Comparison of ENCODE assay signal across 28 mouse cellular contexts in genomic region chr7:51894939-51895338, GRCm38 (mm10). TPM values are rescaled to one million over a fixed set of nuclear protein-coding genes. Genes with fewer than 3 reads are reported as not detected.
A peak's percentile ranks its signal among the peaks of the same experiment; 100 is the strongest.
DNase-seq lines count a peak whose midpoint lies in the region; ATAC-seq lines count a peak whose summit lies in the region.
"Had no signal": no experiment of that assay in that cellular context is flagged by ENCODE, and none has a peak within 500 bp of the region (broad histone marks: within the 10 kb centered on the region; RNA-seq: fewer than 3 reads in every experiment).

No protein-coding gene starts in this region.

- H3K9ac ChIP-seq in forebrain, embryonic 13.5 days, result no peak overlapping the region
- H3K9ac ChIP-seq in embryonic facial prominence, embryonic 11.5 days (replicated peaks; ENCODE audit: low read length), result no peak overlapping the region
- H3K9ac ChIP-seq in limb, embryonic 11.5 days (ENCODE audit: low read length), result no peak overlapping the region
- H3K9ac ChIP-seq: heart, embryonic 15.5 days; hindbrain, embryonic 14.5 days had no signal

- WGBS in forebrain, embryonic 10.5 days, result 51% methylated on average over 2 of the region's 2 CpGs
- 64% methylated on average over 2 of the region's 2 CpGs for WGBS in forebrain, embryonic 13.5 days
- WGBS in embryonic facial prominence, embryonic 11.5 days, result 53% methylated on average over 2 of the region's 2 CpGs
- WGBS in limb, embryonic 11.5 days, result 26% methylated on average over 2 of the region's 2 CpGs

- no peaks in the 10 kb centered on the region for H3K36me3 ChIP-seq in forebrain, embryonic 10.5 days (replicated peaks)
- no peaks in the 10 kb centered on the region for H3K36me3 ChIP-seq in forebrain, embryonic 13.5 days (ENCODE audit: poor library complexity, severe bottlenecking)
- no peaks in the 10 kb centered on the region for H3K36me3 ChIP-seq in embryonic facial prominence, embryonic 11.5 days (replicated peaks; ENCODE audit: control insufficient read depth, insufficient read depth, low read depth, low read length)
- H3K36me3 ChIP-seq in limb, embryonic 11.5 days (ENCODE audit: control insufficient read depth, insufficient read depth, low read length), result no peaks in the 10 kb centered on the region
- H3K36me3 ChIP-seq: heart, embryonic 10.5 days; heart, embryonic 15.5 days had no signal

- no peaks in the 10 kb centered on the region for H3K9me3 ChIP-seq in forebrain, embryonic 10.5 days
- H3K9me3 ChIP-seq in forebrain, embryonic 13.5 days (replicated peaks), result no peaks in the 10 kb centered on the region
- no peaks in the 10 kb centered on the region for H3K9me3 ChIP-seq in embryonic facial prominence, embryonic 11.5 days (replicated peaks; ENCODE audit: control insufficient read depth, low read length)
- H3K9me3 ChIP-seq in limb, embryonic 11.5 days (ENCODE audit: control insufficient read depth, low read length), result no peaks in the 10 kb centered on the region
- H3K9me3 ChIP-seq: heart, embryonic 10.5 days; heart, embryonic 15.5 days; megakaryocyte, embryonic 14.5 days had no signal

- no peaks in the 10 kb centered on the region for H3K27me3 ChIP-seq in forebrain, embryonic 10.5 days (ENCODE audit: poor library complexity, severe bottlenecking)
- no peaks in the 10 kb centered on the region for H3K27me3 ChIP-seq in forebrain, embryonic 13.5 days
- no peaks in the 10 kb centered on the region for H3K27me3 ChIP-seq in embryonic facial prominence, embryonic 11.5 days (ENCODE audit: control insufficient read depth, insufficient read depth, low read length)
- H3K27me3 ChIP-seq in limb, embryonic 11.5 days (ENCODE audit: control insufficient read depth, insufficient read depth, low read length), result no peaks in the 10 kb centered on the region
- H3K27me3 ChIP-seq: heart, embryonic 15.5 days; megakaryocyte, embryonic 14.5 days; Patski had no signal

- no peak for DNase-seq in forebrain, embryonic 10.5 days (ENCODE audit: extremely low spot score, low spot score)
- DNase-seq in embryonic facial prominence, embryonic 11.5 days (ENCODE audit: low spot score), result peak; percentile 13
- DNase-seq in limb, embryonic 11.5 days (ENCODE audit: low spot score), result peak; percentile 40
- DNase-seq in mesoderm, embryonic 11.5 days (ENCODE audit: low read depth, low spot score), result peak; percentile 23
- DNase-seq in layer of hippocampus, adult 9-10 months (ENCODE audit: low spot score), result no peak
- no peak for DNase-seq in c-Kit-positive CD71-positive TER-119-positive erythroid progenitor cells, embryonic 14.5 days (ENCODE audit: low spot score)
- DNase-seq: adrenal gland, postnatal 10 days; cerebellum, adult 18-20 months; cerebellum, postnatal 10 days; gastrocnemius, postnatal 25 days; heart, adult 11 months; heart, postnatal 36 days; kidney, adult 9 months; kidney, postnatal 10 days; lung, postnatal 36 days; midbrain, embryonic 14.5 days; spleen, adult 18-20 months; thymus, adult 18-20 months; thymus, postnatal 4 days had no signal

- peak overlapping the region; percentile 25; the same call in 1 of the 2 replicates for H3K27ac ChIP-seq in forebrain, embryonic 10.5 days
- H3K27ac ChIP-seq in forebrain, embryonic 13.5 days, result no peak overlapping the region
- H3K27ac ChIP-seq in embryonic facial prominence, embryonic 11.5 days (replicated peaks; ENCODE audit: low read depth, low read length), result peak overlapping the region; percentile 70
- peak overlapping the region; percentile 95 for H3K27ac ChIP-seq in limb, embryonic 11.5 days (replicated peaks; ENCODE audit: low read depth, low read length)
- H3K27ac ChIP-seq: heart, embryonic 10.5 days; heart, embryonic 15.5 days; hindbrain, embryonic 14.5 days had no signal

- no peaks in the 10 kb centered on the region for H3K4me1 ChIP-seq in forebrain, embryonic 10.5 days
- 0 out of 2 replicates have a peak, but pooled peaks cover 5% of the 10 kb centered on the region for H3K4me1 ChIP-seq in forebrain, embryonic 13.5 days
- no peaks in the 10 kb centered on the region for H3K4me1 ChIP-seq in embryonic facial prominence, embryonic 11.5 days (ENCODE audit: control insufficient read depth, insufficient read depth, low read length)
- peaks cover 18% of the 10 kb centered on the region for H3K4me1 ChIP-seq in limb, embryonic 11.5 days (ENCODE audit: control insufficient read depth, insufficient read depth, low read length)
- H3K4me1 ChIP-seq: heart, embryonic 10.5 days; heart, embryonic 15.5 days had no signal

- H3K4me3 ChIP-seq in forebrain, embryonic 10.5 days, result no peak overlapping the region
- H3K4me3 ChIP-seq in forebrain, embryonic 13.5 days, result no peak overlapping the region
- no peak overlapping the region for H3K4me3 ChIP-seq in embryonic facial prominence, embryonic 11.5 days (ENCODE audit: low read depth, low read length)
- no peak overlapping the region for H3K4me3 ChIP-seq in limb, embryonic 11.5 days (ENCODE audit: low read depth, low read length)
- H3K4me3 ChIP-seq: heart, embryonic 10.5 days; heart, embryonic 15.5 days; megakaryocyte, embryonic 14.5 days had no signal

- no peak; the same call in 1 of the 2 replicates for ATAC-seq in forebrain, embryonic 13.5 days
- peak; percentile 59; the same call in 1 of the 2 replicates for ATAC-seq in embryonic facial prominence, embryonic 11.5 days (replicated peaks; ENCODE audit: insufficient number of reproducible peaks, low FRiP score, low TSS enrichment, low read depth)
- peak; percentile 66; the same call in 1 of the 2 replicates for ATAC-seq in limb, embryonic 11.5 days (ENCODE audit: insufficient number of reproducible peaks, low FRiP score, low TSS enrichment, low read depth)
- ATAC-seq: forebrain, embryonic 14.5 days; intestine, postnatal 0 days; Patski had no signal

- no peak overlapping the region for H3K4me2 ChIP-seq in forebrain, embryonic 13.5 days
- H3K4me2 ChIP-seq in embryonic facial prominence, embryonic 11.5 days (ENCODE audit: low read depth, low read length), result no peak overlapping the region
- no peak overlapping the region for H3K4me2 ChIP-seq in limb, embryonic 11.5 days (ENCODE audit: low read depth, severe bottlenecking)
- H3K4me2 ChIP-seq: heart, embryonic 15.5 days; hindbrain, embryonic 14.5 days; liver, embryonic 11.5 days had no signal

RNA-seq across cellular contexts. Expression of gene Fancf, which starts 32.9 kb away (rescaled TPM):
- 6.6 and 6.9 TPM in 2 replicates for polyA plus RNA-seq in forebrain, embryonic 10.5 days (2016; fragmentation: Nextera tagmentation; extraction: Ambion mirVana)
- polyA plus RNA-seq in forebrain, embryonic 13.5 days (2015; fragmentation: Nextera tagmentation; extraction: Ambion mirVana), result 3.6 and 5.2 TPM in 2 replicates
- 15.1 and 16.8 TPM in 2 replicates for polyA plus RNA-seq in embryonic facial prominence, embryonic 11.5 days (2014; fragmentation: Nextera tagmentation; extraction: Ambion mirVana)
- 20.1 and 21.1 TPM in 2 replicates for polyA plus RNA-seq in limb, embryonic 11.5 days (2014; fragmentation: Nextera tagmentation; extraction: Ambion mirVana)

RNA-seq across cellular contexts. Expression of gene Gas2, which starts 33.1 kb away (rescaled TPM):
- 25.1 and 27.6 TPM in 2 replicates for polyA plus RNA-seq in forebrain, embryonic 10.5 days (2016; fragmentation: Nextera tagmentation; extraction: Ambion mirVana)
- polyA plus RNA-seq in forebrain, embryonic 13.5 days (2015; fragmentation: Nextera tagmentation; extraction: Ambion mirVana), result 22.8 and 25.0 TPM in 2 replicates
- polyA plus RNA-seq in embryonic facial prominence, embryonic 11.5 days (2014; fragmentation: Nextera tagmentation; extraction: Ambion mirVana), result 51.2 and 60.9 TPM in 2 replicates
- 106 and 109 TPM in 2 replicates for polyA plus RNA-seq in limb, embryonic 11.5 days (2014; fragmentation: Nextera tagmentation; extraction: Ambion mirVana)

Comparison
In these comparisons a context has a peak if more than half of its experiments do, and no peak if none do; other contexts are left out.
1. DNase-seq: peak in embryonic facial prominence, embryonic 11.5 days (single experiment), limb, embryonic 11.5 days (single experiment) and mesoderm, embryonic 11.5 days (single experiment); none in forebrain, embryonic 10.5 days (single experiment), layer of hippocampus, adult 9-10 months (single experiment) and c-Kit-positive CD71-positive TER-119-positive erythroid progenitor cells, embryonic 14.5 days (single experiment).